Mouse (Mus musculus): ENCODE data around the gene Maml3. TPM values are rescaled to one million over a fixed set of nuclear protein-coding genes. Genes with fewer than 3 reads are reported as not detected.
A peak's percentile ranks its signal among the peaks of the same experiment; 100 is the strongest.

Maml3 gene
- total RNA-seq, 2 experiments from 2014 or later: 3.3 to 3.5 TPM

- DNase-seq: no peak
Measured at GRCm38 (mm10) chr3:51741824-51742223, 363.1 kb downstream of the Maml3 start.

GRCm38 (mm10) chr3:51739835-51740112, 365.1 kb downstream of the Maml3 start:
- intact Hi-C loops (cut with DNase I; ENCODE audit: low total_unique reads): no loop called here
- no peak for DNase-seq

More at GRCm38 (mm10) chr3:51741824-51742223, 363.1 kb downstream of the Maml3 start:
- intact Hi-C loops (cut with DNase I; ENCODE audit: low total_unique reads): no loop called here

DNA sequence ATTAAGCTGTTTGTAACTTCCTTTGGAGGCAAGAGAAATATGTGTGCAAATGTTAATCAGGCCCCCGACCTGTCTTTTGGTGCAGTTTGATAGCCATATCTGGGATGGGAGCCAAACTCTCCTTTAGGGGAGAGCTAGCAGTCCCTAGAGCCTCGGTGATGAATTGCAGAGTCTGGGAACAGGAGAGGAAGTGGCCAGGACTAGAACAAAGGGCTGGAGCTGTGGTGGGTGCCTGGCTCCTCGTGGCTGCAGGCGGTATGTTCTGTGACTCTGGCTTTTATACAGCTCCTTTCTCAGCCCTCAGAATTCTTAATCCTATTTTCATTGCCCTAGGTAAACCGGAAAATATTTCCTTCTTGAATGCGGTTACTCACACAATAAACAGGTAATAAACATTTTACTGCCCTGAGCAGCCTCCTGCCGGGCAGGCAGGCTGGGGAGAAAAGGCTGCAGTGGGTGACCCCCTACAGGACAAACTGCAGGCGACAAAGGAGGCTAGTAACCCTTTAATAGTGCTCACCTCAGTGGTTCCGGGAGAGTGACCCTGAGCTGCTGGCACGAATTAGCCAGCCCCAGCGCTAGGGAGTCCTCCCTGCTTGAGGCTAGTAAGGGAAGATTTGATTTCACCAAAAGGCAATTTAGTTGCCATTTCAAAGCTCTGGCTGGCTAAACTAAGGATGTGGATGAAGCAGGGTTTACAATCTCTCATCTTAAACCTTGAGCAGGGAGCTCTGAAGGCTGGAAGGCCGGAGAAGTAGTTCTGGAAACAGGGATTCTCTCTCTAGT, 365.6 kb downstream of the Maml3 start:
- intact Hi-C loops (cut with DNase I; ENCODE audit: low total_unique reads): no loop called here
- no peak for DNase-seq

DNA sequence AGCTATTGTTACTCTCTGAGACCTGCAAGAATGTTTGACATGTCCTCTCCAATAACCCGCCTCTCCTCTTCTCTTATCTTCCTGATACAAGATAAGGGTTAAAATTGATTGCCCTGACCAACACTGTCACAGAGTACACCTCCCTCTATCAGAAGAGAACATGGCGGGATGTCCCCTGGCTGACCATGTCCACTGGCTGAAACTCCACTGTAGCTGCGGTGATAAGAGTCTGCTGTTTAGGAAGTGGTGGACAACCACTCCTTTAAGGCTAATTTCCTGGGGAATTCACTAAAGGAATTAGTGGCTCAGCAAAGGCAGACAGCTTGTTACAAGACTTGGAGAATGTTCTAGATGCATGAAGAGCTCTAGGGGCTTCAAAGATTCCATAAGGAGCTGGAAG, 371.2 kb downstream of the Maml3 start:
- no peak for DNase-seq
- intact Hi-C loops (cut with DNase I; ENCODE audit: low total_unique reads): no loop called here

DNA sequence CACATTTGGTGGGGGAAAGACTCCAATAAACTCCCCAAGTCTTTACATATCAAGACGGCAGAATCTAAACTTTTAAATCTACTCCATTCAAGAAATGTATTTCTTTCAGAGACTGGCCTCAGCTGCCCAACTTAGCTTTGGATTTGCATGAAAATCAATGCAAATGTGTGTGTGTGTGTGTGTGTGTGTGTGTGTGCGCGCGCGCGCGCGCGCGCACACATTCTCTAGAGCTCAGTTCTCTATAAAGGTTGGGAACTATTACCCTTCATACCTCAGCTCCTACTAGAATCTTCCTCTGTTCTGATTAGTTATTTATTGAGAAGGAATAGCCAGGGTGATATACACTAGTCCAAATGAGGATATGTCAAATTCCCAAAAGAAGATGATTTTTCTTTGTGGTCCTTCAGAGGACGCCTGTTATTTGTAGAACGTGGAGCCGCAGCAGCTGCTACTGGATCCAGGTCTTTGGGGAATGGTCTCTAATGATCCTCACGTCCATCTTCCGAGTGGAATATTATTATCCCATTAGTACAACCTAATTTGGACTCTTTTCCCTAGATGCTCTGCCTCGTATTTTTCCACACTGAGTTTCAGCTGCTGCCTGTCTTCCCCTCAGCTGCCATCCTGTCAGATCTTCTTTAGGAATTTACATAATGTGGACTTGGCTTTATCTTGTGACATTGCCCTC, 372.8 kb downstream of the Maml3 start:
- intact Hi-C loops (cut with DNase I; ENCODE audit: low total_unique reads): no loop called here

GRCm38 (mm10) chr3:51730662-51731061, 374.2 kb downstream of the Maml3 start:
- intact Hi-C loops (cut with DNase I; ENCODE audit: low total_unique reads): no loop called here
- DNase-seq: no peak

More for the DNA sequence above, 372.8 kb downstream of the Maml3 start:
- no peak for DNase-seq

DNA sequence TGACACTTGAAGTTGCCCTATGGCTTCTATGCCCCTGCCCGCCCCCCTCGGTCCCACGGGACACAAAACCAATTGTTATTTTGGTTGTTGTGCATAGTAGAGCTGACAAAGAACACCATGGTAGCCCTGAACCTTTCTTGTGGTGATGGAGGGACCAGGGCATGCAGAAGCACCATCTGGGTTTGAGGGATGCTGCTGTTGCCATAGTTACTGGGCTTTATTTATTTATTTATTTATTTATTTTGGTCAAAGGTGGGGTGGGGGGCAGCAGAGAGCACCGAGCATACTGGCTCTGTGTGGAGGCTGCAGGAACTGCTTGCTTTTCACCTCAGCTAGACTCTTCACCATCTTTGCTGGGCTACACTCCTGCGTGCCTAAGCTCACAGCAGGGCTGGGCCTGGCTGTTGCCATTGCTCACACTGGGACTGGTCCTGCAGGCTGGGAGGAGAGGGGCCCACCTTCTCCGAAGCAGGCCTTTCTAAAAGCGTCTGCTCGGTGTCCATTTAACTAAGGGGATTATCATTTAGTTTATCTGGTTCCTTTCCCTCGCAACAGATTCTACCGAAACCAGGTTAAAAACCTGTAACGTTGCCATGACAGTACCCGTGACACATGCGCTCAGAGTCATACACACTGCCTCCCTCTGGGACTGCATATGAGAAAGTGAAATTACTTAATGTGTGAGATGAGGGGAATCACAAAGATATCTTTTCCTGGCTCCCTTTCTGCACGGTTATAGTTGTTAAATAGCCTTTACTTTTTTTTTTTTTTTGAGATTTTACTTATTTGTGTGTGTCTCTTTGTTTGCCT, 375.6 kb downstream of the Maml3 start:
- intact Hi-C loops (cut with DNase I; ENCODE audit: low total_unique reads): no loop called here
- no peak for DNase-seq

DNA sequence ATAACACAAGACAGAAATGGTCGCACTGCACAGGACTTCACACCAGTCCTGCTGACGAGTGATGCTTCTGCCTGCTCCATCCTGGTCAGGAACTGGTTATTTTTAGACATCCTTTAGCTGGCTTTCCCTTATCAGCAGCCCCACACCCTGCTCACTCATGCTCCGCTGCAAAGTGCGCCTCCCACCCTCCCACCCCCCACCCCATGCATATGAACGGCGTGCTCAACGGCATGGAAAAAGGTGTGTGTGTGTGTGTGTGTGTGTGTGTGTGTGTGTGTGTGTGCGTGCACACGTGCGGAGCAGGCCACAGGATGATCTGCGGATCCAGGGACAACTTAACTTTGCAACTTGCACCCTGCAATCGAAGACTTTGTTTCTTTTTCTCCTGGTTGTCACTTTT, 376.4 kb downstream of the Maml3 start:
- intact Hi-C loops (cut with DNase I; ENCODE audit: low total_unique reads): no loop called here
- DNase-seq: no peak

DNA sequence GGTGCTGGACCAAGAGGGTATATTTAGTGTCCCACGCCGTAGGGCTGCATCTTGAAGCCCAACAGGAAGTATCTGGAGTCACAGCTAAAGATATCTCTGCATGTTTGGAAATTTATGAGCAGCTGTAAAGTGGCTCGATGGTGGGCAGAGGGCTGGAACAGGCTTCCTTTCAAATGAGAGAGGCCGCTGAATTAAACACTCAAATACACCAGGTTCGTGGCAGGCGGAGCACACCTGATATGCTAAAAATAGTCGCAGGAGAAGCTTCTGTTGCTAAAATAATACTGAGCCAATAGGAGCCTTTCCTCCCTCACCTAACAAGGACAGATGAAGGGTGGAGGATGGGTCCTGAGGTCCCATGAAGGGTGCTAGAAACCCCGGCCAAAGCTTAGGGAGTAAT, 376.9 kb downstream of the Maml3 start:
- DNase-seq: no peak
- intact Hi-C loops (cut with DNase I; ENCODE audit: low total_unique reads): no loop called here

- intact Hi-C loops (cut with DNase I; ENCODE audit: low total_unique reads): no loop called here
- no peak for DNase-seq
Measured at GRCm38 (mm10) chr3:51727487-51727886, 377.4 kb downstream of the Maml3 start.

DNA sequence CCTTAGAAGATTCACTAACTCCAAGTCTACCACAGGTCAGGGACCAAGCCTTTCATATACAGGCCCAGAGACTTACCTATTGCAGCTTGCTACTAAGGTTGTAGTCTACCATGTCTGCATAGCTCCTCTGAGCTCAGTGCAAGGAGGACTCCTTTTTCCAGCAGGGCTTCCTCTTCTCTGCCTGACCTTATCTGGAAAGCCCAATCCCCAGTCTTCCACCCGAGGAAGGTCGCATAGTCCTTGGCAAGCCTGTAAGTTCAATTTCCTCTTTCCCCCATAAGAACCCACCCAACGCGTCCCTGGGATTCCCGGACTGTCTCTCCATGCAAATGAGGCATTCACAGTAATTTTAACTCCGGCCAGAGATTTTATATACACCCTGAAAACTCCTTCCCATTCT, 378.6 kb downstream of the Maml3 start:
- intact Hi-C loops (cut with DNase I; ENCODE audit: low total_unique reads): no loop called here
- no peak for DNase-seq

- DNase-seq: no peak
- intact Hi-C loops (cut with DNase I; ENCODE audit: low total_unique reads): no loop called here
Measured at GRCm38 (mm10) chr3:51719982-51720381, 384.9 kb downstream of the Maml3 start.

DNA sequence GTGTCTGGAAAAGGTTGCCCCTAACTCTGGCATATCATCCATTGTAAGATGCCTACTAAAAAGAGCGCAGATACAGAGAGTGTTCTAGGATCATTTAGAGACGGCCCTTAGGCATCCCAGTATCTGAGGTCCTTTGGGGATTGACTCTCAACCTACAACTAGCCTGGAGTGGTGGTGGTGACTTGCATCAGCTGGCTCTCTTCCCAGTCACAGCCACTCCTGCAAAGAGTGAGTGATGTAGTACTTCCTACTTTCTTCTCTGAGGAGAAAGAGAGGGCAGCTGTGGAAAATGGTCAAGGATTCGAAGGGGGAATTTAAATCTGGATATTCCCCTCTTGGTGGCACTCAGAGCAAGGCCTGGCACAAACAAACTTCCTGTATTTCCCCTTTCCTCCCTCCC, 385.5 kb downstream of the Maml3 start:
- intact Hi-C loops (cut with DNase I; ENCODE audit: low total_unique reads): no loop called here
- DNase-seq: no peak

- intact Hi-C loops (cut with DNase I; ENCODE audit: low total_unique reads): no loop called here
- DNase-seq: no peak
Measured at GRCm38 (mm10) chr3:51717909-51718308, 387.0 kb downstream of the Maml3 start.

- intact Hi-C loops (cut with DNase I; ENCODE audit: low total_unique reads): no loop called here
- no peak for DNase-seq
Measured at GRCm38 (mm10) chr3:51717455-51717854, 387.4 kb downstream of the Maml3 start.

DNA sequence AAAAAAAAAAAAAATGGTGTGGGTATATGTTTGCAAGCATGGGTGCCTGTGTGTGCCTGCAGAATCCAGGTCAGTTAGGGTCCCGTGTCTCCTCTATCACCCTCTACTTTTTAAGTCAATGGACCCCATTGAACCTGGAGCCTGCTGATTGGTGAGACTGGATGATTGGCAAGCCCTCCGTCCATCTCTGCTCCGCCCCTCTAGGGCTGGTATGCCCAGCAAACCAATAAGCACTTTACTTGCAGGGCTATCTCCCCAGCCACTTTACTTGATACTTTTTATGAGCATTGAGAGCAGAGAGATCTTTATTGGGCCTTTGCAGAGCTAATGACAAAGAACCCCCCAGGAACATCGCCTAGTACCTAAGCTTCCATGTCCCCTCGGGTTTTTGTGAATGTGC, 390.4 kb downstream of the Maml3 start:
- intact Hi-C loops (cut with DNase I; ENCODE audit: low total_unique reads): no loop called here
- no peak for DNase-seq

DNA sequence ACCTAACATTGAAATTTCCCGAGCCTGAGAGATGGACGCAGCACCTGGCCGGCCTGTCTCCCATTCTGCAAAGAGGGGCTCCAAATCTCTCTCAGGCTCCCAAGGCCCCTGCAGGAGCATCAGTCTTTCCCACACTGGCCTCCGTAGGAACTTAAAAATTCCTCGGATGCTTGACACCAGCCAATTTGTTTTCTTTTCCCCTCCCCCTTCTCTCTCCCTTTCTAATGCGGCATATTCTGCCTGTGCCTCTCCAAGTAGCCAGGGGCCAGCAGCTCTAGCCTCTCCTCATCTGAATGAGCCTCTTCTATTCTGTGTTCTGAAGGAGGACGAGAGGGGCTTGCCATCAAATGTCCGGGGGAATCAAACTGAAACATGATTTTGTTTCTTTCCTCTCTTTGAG, 391.6 kb downstream of the Maml3 start:
- intact Hi-C loops (cut with DNase I; ENCODE audit: low total_unique reads): no loop called here
- no peak for DNase-seq

DNA sequence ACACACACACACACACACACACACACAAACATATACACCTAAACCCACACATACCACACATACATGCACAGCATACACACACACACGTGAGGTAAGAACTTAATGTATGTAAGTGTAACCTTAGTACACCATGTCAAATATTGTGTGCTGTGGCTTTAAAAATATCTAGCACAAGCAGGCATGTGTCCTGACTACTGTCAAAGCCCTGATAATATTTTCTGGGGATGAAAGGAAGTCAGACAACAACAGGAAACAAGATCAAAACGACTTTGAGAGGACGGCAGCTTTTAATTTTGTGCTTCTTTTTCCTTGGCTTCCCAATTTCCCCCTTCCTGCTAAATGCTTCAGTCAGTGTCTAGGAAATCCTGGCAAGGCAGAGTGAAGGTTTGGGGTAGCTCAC, 392.5 kb downstream of the Maml3 start:
- no peak for DNase-seq
- intact Hi-C loops (cut with DNase I; ENCODE audit: low total_unique reads): no loop called here

GRCm38 (mm10) chr3:51708746-51709411, 396.0 kb downstream of the Maml3 start:
- peak; percentile 83 for DNase-seq
- intact Hi-C loops (cut with DNase I; ENCODE audit: low total_unique reads): no loop called here

- DNase-seq: no peak
- intact Hi-C loops (cut with DNase I; ENCODE audit: low total_unique reads): no loop called here
Measured at GRCm38 (mm10) chr3:51708375-51708745, 396.5 kb downstream of the Maml3 start.

Data from gastrocnemius, postnatal 14 days (tissue).